8 mouse cellular contexts compared by ENCODE assay signal in genomic region chr13:112153681-112154127, GRCm38 (mm10).
DNase-seq lines count a peak whose midpoint lies in the region; ATAC-seq and TF ChIP-seq lines count a peak whose summit lies in the region.

No protein-coding gene starts in this region.

- no peak for TF ChIP-seq CTCF in heart, adult 2 months (IDR thresholded peaks at IDR 0.05)
- no peak for TF ChIP-seq CTCF in left cerebral cortex, adult 2 months (IDR thresholded peaks at IDR 0.05)

- no peaks in the 10 kb centered on the region for H3K27me3 ChIP-seq in heart, adult 2 months (ENCODE audit: control insufficient read depth, insufficient read depth, low read length)
- H3K27me3 ChIP-seq in kidney, embryonic 14.5 days (ENCODE audit: control insufficient read depth, insufficient read depth, low read length), result no peaks in the 10 kb centered on the region

- intact Hi-C loops in heart, adult 2 months (cut with DNase I), result no loop called here
- intact Hi-C loops in heart, postnatal 25 days (cut with DNase I), result no loop called here
- intact Hi-C loops in left cerebral cortex, adult 2 months (cut with DNase I), result no loop called here

- no peak for TF ChIP-seq EP300 in heart, adult 2 months (IDR thresholded peaks at IDR 0.05; ENCODE audit: insufficient read depth, low read depth, low read length)

- peak; percentile 5 to 25 for DNase-seq in heart, adult 2 months
- no peak for DNase-seq in heart, postnatal 25 days (ENCODE audit: low spot score)
- peak; percentile 62 for DNase-seq in adipocyte (ENCODE audit: low spot score)
- peak; percentile 33 for DNase-seq in embryo, embryonic 11 days
- peak; percentile 21 for DNase-seq in neural tube, embryonic 10.5 days (ENCODE audit: extremely low spot score, low spot score)
- no peak for DNase-seq in right cerebral cortex, postnatal 25 days
- no peak for DNase-seq in left cerebral cortex, adult 2 months (ENCODE audit: extremely low spot score in 1 of 2, low spot score in 2 of 2)

- peak; percentile 47 for ATAC-seq in kidney, embryonic 14.5 days (ENCODE audit: low FRiP score, low TSS enrichment)

- no peaks in the 10 kb centered on the region; the same call in 1 of the 2 replicates for H3K9me3 ChIP-seq in kidney, embryonic 14.5 days (ENCODE audit: control insufficient read depth, low read length)

- H3K4me1 ChIP-seq in heart, adult 2 months (ENCODE audit: control insufficient read depth, insufficient read depth, low read length), result peaks cover 3% of the 10 kb centered on the region; the same call in 1 of the 2 replicates
- H3K4me1 ChIP-seq in kidney, embryonic 14.5 days (ENCODE audit: control insufficient read depth, insufficient read depth, low read length), result peaks cover 15% of the 10 kb centered on the region; the same call in 1 of the 2 replicates

- WGBS in heart, adult 2 months, result 29% methylated on average over 4 of the region's 4 CpGs
- 43% methylated on average over 4 of the region's 4 CpGs for WGBS in kidney, embryonic 14.5 days

- H3K4me3 ChIP-seq in heart, adult 2 months, result no peak overlapping the region
- H3K4me3 ChIP-seq in kidney, embryonic 14.5 days (ENCODE audit: low read length), result no peak overlapping the region
- no peak overlapping the region for H3K4me3 ChIP-seq in left cerebral cortex, adult 2 months

- peak overlapping the region; percentile 75; the same call in 1 of the 2 replicates for H3K27ac ChIP-seq in heart, adult 2 months
- H3K27ac ChIP-seq in kidney, embryonic 14.5 days (ENCODE audit: low read depth, low read length), result no peak overlapping the region
- no peak overlapping the region for H3K27ac ChIP-seq in left cerebral cortex, adult 2 months

- no peak for TF ChIP-seq POLR2A in heart, adult 2 months (IDR thresholded peaks at IDR 0.05; ENCODE audit: insufficient read depth, low read depth, low read length)

- H3K4me2 ChIP-seq in kidney, embryonic 14.5 days (replicated peaks; ENCODE audit: low read depth, low read length), result no peak overlapping the region

- no peaks in the 10 kb centered on the region for H3K79me2 ChIP-seq in heart, adult 2 months (replicated peaks; ENCODE audit: control insufficient read depth, insufficient read depth, low read length)

- H3K36me3 ChIP-seq in heart, adult 2 months (ENCODE audit: control insufficient read depth, insufficient read depth, low read length), result no peaks in the 10 kb centered on the region
- no peaks in the 10 kb centered on the region for H3K36me3 ChIP-seq in kidney, embryonic 14.5 days (ENCODE audit: control insufficient read depth, insufficient read depth, low read length)

- H3K9ac ChIP-seq in heart, adult 2 months (ENCODE audit: low read depth, low read length), result no peak overlapping the region
- no peak overlapping the region for H3K9ac ChIP-seq in kidney, embryonic 14.5 days (ENCODE audit: low read depth, low read length)

Comparison
In these comparisons a context has a peak if more than half of its experiments do, and no peak if none do; other contexts are left out.
1. DNase-seq: peak in heart, adult 2 months (2 of 2), adipocyte (single experiment), embryo, embryonic 11 days (single experiment) and neural tube, embryonic 10.5 days (single experiment); none in heart, postnatal 25 days (single experiment), right cerebral cortex, postnatal 25 days (single experiment) and left cerebral cortex, adult 2 months (0 of 2).